Mouse (Mus musculus) activated CD4-positive, CD25-positive, alpha-beta regulatory T cell, adult 4 months (primary cell): ENCODE results near the gene Clns1a. TPM values are rescaled to one million over a fixed set of nuclear protein-coding genes. Genes with fewer than 3 reads are reported as not detected.

ENCODE experiments used
- ATAC-seq: one replicate; pipeline ENCODE4 v1.8.0; 2017
- polyA plus RNA-seq, 2 experiments: library from polyadenylated mRNA; unstranded; fragments of 100-300 nt; shearing (Covaris generic); gene quantifications; one replicate each; pipeline ENCODE4 v1.2.1; 2017

Gene Clns1a
- polyA plus RNA-seq, 2 experiments from 2014 or later, result 95.1 to 104 TPM

DNA sequence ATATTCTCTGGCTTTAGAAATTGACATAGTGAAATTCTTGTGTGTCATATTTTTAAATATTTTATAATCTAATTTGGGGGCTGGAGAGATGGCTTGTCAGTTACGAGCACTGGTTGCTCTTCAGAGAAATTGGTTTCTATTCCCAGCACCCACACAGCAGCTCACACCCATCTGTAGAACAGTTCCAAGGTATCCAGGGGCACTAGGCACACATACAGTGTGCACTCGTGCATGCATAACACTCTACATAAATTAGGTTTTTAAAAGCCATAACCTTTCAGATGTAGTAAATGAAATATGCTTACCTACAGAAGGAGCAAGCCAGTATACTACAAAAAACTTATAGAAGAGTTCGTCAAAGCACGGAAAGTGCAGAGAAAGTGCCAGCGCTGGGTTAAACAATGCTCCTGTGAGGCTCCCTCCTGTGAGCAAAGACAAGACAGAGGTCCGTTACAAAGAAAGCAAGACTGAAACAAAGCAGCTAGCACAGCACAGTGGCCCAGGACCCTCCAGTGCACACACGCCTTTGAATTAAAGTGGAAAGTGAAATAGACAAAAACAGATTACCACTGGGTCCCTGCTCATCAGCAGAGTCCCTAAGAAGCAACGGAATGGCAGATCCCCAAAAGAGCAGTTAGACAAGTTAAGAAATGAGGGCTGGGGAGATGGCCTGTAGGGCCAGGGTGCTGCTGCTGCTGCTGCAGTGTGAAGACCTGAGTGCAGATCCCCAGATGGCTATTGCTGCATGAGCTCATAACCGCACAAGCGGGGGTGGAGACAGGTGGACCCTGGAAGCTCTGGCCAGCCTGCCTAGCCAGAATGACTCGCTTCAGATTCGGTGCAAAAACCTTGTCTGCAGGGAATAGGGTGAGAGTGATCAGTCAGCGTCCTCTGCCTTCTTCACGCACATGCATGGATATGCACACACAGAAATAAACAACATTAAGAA lies 32.5 kb downstream of the Clns1a start:
- no peak for ATAC-seq

DNA sequence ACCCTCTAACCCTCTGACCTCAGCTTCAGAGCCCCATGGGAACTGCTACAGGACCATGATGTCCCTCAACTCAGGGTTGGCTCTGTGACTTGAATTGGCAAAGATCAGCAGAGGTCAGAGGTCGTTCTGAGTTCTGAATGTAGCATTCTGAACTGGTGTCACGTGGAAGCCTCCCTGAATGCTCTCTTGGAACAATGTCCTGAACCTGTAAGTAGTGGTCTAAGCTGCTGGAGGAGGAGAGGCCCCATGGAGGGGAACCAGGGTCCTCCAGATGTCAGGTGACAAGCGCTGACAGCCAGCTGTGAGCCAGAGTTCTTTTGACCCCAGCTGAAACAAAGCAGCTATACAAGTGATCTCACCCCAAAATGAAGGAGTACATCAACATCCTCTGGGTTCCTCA lies 34.0 kb downstream of the Clns1a start:
- ATAC-seq, result no peak

DNA sequence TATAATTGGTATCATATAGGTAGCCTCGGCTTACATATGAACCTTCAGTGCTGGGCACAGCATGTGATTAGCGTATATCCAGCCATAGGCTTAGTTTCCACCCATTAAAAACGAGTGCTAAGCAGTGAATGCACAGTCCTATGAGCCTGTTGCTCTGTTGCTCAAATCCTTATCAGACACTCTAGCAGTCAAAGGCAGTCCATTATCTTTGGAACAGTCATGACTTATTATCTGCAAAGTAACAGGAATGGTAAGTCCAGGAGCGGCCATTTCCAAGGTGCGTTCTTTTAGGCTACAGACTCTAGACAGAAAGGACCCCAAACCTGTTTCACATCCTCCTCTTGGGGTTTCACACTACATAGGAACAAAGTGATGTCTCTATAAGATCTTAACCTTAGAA lies 37.2 kb downstream of the Clns1a start:
- ATAC-seq, result no peak

DNA sequence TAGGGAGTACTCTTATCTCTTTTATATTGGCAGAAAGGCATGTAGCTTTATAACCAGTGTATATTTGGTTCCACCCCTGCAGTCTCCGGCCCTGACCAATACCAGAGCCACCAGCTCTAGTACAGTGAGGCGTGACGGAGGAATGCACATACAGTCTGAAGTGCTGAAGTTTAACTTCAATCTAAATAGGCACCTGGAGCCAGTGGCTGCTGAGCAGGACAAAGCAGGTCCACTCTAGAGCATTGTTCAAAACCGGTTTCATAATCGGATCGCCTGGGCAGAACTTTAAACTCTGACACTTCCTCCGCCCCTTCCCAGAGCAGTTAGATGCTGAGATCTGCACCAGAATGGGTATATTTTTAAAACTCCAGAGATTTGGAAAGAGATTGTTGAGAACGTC lies 38.6 kb downstream of the Clns1a start:
- no peak for ATAC-seq

DNA sequence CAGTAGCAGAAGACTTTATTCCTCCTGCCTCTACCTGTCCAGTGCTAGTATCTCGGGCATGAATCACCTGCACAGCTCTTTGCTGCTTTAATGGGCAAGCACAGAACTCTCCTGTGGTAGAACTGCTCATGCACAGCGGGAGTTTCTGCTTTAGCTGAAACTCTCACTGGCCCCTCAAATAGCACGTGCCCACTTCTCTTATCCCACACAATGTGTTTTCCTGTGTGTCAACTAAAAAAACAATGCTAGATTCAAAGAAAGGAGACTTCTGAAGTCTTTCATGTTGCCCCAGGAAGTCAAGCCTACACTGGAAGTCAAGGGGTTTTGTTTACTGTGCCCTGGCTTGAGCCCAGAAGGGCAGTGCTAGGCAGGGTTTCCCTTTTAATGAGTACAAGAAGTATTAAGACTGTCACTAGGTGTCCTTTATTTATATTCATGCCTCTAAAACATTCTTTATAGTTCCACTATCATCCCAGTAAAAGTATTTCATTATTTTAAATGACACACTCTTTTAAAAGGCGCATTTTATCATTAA lies 39.5 kb downstream of the Clns1a start:
- ATAC-seq, result no peak

DNA sequence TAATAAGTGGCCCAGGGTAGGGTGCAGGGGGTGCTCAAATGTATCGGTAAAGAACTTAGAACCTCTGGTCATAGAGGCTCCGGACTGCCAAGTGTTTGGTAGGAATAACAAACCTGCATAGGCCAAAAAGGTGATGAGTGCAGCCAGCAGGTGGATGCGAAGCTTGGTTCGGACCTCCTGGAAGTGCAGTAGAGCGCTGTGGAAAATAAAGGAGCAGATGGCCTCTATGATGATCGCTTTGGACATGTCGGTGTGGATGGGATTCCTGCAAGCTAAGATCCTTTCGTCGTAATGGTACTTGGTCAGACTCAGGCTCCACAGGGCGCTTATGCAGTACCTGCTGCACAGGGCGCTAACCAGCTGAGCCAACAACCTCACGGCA lies 40.8 kb downstream of the Clns1a start:
- peak; percentile 17 for ATAC-seq

DNA sequence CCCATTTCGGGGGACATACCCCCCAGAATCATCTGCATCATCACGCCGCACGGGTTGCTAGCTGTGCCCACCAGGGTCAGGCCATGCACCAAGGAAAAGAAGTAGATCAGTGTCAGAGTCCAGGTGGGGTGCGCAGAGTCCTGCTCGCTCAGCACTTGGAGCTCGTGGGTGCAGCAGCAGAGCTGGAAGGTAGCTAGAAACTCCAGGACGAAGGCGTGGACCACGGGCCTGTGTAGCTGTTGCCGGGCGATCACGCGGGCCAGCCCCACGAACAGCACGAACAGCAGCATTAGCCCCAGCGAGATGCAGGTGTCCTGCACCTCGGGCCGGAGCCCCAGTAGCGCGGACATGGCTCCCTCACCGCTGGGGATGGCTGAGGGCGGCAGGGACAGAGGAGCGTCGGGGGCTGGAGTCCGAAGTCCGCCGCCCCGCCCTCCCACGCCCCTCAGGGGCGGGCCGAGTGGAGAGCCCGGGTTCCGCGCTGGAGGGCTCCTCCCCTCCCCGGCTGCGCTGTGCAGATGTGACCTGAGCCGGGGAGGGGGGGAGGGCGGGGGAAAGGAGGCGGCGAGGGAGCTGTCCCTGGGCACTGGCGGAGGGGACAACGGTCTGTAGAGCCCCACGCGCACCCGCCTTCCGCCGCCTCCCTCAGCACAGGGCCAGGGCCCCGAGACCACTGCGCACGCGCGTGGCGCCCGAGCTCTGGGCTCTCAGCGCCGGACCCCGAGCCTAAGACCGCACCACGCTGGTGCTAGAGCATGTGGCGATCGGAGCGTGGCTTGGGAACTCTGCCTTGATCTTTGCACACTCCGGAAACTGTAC lies 41.4 kb downstream of the Clns1a start, which contains the start of gene Aqp11:
Aqp11 (minus strand) TSS at position 652 of the 819 bp plus-strand sequence.
- ATAC-seq, result peak; percentile 50

DNA sequence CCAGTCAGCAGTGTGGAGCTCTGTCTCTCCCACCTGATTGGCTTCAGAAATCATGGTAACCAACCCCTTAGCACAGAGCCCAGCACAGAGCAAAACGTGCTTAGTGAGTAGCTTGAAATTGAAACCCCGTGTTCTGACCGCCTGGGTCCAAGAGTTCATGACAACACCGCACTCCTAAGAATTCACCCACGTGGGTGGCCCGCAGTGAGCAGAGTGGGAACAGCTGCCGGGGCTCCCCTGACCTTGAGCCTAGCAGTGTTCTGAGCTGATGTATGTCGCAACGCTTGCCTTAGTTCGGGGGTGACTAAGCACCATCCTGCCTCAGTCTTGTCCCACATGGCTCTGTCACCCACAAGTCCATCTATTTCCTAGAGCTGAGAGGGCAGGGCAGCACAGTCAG lies 44.5 kb downstream of the Clns1a start:
- no peak for ATAC-seq

DNA sequence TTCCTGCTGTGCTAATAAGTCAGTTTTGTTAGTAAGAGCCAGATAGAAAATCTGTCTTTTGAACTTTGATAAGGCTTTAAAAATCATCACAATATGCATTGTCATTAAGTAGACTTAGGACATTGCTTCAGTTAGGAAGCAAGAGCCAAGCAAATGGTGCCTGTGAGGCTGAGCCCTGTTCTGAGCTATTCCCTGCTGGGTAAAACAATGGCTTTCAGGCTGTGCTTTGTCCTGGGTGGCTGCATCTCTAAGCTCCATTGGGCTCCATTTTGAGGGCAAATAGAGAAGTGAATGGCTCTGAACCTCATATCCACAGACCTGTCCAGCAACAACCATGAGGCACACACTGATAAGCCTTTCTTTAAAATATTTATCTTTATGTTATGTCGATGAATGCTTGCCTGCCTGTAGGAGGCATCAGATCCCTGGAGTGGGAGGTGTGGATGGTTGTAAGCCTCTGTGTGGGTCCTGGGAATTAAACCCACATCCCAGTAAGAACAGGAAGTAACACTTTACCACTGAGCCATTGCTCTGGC lies 45.4 kb downstream of the Clns1a start:
- ATAC-seq, result no peak

DNA sequence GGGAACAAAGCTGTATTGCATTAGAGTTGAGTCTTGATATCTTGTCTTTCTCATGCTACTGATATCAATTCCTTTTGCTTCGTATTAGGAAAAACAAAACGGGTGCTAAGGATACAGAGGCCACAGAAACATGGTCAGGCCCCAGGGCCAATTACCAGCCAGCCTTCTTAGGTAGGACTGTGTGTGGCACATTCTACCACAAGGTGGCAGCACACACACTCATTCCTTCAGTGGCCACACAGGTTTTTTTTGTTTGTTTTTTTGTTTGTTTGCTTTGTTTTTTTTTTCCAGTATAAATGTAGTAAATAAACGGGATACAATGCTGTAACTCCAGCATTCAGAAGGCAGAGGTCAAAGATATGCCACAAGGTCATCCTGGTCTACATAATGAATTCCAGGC lies 48.9 kb downstream of the Clns1a start:
- peak; percentile 17 for ATAC-seq

DNA sequence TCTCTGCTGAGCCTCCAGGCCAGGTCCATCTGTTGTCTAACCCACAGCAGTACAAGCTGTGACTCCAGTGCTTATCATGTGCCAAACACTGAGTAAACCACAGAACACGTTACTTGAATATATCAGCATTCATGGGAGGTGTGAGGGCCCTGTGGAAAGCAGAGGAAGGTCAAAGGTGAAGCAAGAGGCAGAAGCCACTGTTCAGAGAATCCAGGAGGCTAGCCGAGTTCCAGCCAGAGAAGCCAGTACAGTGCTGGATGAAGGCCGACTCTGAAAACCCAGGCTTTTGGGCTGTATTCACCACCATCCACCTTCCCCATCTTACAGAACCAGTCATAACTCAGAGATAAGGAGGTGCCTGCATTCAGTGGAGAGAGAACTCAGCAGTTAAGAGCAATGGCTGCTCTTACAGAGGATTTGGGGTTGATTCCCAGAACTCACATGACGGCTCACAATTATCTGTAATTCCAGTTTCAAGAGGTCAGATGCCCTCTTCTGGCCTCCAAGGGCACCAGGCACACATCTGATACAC lies 50.8 kb downstream of the Clns1a start:
- no peak for ATAC-seq

DNA sequence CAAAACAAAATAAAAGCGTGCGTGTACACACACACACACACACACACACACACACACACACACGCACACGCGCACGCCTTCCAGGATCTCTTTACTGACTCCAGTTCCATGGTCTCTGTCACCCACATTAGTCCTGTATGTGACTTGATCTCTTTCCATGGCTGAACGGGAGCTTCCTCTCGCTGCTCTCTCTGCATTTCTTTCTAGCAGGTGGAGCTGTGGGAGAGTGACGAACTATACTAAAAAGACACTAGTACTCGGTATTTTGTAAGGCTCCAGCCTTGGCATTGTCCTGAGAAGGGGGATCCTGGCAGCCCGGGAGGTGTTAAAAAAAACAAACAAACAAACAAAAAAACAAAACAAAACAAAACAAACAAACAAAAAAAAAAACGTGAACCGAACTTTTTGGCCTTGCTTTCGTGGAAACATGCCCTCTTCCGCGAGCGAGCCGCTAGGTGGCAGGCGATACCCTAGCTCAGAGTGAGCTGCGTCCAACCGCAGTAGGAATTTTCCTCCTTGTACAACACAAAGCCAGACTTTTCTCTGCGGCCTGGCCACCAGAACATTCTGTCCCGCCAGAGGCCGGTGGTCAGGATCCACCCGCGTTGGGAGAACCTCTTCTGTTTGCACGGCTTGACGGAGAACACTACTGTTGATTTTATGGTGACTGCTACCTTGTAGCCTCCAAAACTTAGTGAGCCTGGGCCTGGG lies 51.5 kb downstream of the Clns1a start:
- ATAC-seq, result peak; percentile 40

DNA sequence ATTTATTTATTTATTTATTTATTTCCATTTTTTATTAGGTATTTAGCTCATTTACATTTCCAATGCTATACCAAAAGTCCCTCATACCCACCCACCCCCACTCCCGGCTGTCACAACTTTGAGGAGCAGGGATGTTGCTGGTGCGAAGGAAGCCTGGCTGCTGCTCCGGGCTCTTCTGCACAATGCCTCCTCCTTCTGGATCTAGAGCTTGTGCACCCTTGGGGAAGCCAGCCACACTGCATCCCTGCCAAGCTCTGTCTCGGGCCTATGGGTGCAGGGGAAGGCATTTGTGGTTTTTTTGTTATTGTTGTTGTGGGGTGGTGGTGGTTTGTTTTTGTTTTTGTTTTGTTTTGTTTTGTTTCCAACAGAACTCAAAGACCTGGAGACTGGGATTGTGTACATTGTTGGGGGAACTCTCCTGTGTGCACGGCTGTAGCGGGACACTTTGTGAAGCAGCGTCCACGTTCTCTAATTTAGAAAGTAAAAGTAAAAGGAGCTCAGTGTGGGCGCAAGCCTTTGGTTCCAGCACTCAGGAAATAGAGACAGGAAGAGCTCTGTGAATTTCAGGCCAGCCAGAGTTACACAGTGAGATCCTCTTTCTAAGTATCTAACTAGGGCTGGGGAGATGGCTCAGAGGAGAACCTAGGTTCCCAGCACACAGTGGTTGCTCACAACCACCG lies 52.2 kb downstream of the Clns1a start:
- ATAC-seq, result peak; percentile 70

DNA sequence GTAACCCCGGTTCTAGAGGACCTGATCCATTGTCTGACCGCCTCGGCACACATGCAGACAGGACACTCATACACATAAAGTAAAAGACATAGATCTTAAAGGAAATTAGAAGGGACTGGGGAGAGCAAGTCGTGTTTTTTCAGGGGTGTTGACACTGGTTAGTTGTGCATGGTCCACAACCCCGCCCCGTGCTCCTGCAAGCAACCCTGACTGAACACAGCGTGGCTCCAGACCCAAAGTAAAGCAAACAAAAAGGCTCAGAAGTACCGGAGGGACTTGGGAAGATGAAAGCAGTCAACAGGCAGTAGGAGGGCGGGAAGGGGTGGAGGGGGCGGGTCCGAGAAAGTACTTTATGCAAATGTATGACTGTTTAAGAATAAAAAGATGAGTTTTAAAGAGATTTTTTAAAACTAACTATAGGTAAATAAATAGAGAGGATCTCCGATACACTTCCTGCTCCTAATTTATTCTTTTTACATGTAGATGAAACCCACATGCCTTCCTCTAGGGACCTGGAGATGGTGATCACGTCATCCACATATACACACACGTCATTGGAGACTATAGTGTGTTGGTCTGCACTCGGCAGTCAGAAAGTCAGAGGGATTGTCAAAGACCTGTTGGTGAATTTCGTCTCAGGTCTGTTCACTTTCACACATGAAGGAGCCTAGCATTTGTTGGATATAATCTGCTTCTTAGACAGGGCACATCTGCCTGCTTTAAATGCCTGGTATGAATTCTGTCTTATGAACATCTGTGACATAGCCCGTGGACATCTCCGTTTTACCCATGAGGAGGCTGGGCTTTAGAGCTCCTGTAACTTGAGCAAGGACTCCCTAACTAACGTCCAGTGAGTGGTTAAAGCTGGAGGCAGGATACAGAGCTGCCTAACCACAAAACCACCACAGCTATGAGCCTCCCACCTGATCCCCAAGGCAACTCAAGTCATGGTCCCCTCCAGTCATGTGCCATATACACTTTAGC lies 53.1 kb downstream of the Clns1a start:
- peak; percentile 57 for ATAC-seq

DNA sequence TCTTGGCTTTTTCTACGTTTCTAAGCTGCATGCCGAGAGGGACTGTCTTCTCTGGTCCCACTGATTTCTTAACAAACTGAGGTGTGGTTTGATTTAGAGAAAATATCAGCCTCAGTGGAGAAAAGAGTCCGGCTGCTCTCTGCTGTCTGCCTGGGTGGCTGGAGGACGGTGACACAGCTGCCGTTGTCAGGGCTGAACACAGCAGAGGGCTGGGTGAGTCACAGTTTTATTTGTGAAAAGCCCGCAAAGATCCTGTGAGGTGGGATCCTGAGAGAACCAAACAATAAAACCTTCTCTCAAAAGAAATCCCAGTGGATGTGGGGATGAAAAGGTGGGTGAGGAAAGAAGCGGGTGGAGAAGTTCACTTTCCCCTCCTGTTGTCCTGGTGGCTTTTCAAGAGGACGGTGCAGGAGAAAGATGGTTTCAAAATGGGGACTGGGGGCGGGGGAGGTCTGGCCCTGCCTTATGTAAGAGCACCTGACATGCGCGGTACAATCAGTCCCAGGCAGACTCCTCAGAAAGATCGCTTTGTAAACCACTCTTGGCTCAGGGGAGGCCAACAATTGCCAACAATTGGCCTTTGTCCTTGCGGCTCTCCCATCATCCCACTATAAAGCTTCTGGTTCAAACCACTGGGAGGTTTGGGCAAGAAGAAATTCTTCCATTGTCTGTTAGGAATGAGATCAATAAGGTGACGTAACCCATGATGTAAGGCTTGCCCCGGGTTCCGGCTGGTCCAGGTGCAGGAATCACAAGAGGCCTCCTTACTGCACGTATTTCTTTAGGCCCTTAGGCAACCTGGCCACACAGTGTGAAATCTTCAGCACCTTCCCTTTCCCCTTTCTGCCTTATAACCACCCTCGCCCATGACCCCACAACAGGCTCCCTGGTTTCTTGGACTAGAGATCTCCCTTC lies 60.8 kb downstream of the Clns1a start:
- ATAC-seq, result no peak

DNA sequence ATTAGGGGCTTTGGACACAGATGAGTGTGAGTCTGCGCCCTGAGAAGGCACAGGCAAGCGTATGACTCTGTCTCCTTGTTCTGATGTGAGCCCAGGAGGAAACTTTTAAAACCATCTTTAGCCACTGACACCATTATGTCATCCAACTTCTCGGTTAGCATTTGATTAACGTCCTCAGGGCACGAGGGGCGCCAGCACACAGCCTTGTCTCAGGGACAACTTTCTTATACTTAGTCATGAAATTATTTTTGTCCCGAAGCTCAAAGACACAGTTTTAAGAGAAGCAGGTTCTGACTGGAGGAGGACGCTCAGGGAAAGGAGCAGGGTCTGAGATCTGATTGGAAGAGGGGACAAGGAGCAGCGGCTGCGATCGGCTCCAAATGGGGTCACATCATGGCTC lies 68.2 kb downstream of the Clns1a start:
- no peak for ATAC-seq

DNA sequence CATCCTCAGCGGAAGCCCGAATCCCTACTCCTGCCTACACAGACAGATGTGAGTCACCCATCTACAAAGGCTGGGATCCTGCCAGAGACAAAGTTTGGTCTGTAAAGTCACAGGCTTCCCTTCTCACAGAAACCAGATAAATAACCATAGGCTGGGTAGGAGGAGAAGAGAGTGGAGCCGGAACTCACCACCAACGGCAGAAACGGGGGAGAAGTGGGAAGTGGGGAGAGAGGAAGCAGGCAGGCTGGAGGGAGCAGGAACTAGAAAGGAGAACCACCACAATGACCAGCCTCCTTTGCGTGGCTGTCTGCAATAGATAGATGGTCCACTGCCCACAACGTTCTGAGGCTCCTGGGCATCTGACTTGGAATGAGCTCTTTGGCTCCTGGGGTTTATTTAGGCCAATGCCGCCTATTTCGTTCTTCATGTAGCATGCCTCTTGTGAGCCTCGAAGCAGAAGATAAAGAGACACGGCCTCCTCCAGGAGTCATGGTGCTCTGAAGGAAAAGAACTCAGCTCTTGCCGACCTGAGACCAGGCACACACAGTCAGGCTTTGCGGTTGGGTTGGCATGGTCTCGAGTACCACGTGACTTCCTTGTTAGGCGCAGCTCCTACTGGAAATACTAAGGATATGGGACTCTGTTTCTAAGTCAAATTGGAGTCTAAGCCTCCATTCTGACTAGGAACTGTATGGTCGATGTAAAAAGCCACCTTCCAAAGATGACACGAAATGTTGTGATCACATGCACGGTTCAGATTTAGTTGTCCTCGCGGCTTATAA lies 68.9 kb downstream of the Clns1a start:
- ATAC-seq, result no peak

DNA sequence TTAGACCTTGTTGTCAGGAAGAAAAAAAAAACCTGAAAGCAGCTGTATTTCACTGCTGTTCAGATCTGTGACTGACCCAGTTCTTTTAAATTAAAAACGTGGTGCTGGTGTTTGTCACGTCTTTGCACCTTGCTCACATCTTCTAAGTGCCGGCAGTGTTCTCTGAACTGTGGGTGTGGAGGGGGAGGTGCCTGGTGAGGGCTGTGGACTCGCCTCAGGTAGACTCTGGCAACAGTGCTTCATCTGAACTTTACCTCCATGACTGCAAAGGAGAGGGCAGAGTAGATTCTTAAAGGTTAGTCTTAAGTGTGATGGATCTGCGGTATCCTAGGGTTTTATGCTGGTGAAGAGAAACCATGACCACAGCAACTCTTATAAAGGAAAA lies 69.5 kb downstream of the Clns1a start:
- no peak for ATAC-seq
